Mouse (Mus musculus) liver, postnatal 0 days (tissue): ENCODE results near the gene Ddx23.

Experiments used
- CTCF ChIP-seq: sonication (generic); IDR thresholded peaks from 2 replicates; pipeline ENCODE4 v1.5.1; 2016; ENCODE audit warnings: antibody characterized with exemption, low read depth
- EP300 ChIP-seq: IDR thresholded peaks from 2 replicates; pipeline ENCODE4 v1.6.1; 2016; ENCODE audit warnings: antibody characterized with exemption, low read depth, mild to moderate bottlenecking

DNA sequence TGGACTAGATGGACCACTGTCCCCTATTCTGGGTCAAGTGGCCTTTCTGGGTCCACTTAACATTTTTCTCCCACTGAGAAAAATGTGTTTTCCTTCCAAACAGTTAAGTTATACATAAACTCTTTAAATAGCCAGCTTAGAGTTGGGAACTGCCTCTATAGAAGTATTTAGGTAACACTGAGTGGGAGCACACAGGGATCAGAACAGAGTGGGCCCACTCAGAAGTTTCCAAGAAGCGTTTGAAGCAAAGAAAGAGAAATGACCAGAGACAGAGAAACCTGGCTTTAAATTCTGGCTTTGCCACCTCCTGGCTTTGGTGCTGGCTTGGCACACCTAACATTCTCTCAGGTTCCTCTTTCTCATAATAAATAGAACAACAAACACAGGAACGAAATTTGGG is 27.0 kb upstream of the Ddx23 start:
- TF ChIP-seq CTCF (no peak), EP300 (no peak)
